Mouse (Mus musculus): ENCODE data around the gene Ttc23. TPM values are rescaled to one million over a fixed set of nuclear protein-coding genes. Genes with fewer than 3 reads are reported as not detected.

Ttc23 gene
- total and polyA plus RNA-seq, 3 experiments, result 0.89 to 2.5 (median 0.93) TPM

DNA sequence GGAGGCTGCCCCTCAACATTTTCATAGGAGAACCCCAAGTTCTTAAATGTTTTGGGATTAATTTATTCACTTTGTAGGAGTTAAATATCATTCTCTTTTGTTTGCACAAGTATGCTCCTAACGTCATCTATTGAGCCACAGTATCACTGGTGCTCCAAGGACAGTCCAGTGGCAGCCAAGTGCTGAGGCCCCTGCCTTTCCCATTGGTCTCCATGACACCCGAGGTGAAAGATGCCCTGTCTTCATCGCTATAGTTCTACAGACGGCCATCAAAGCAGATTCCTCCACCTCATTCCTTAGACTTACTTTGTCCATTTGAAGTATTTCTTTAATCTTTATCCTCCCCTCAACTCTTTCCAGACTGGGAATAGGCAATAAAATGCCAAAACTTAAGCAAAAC is 77.3 kb downstream of the Ttc23 start:
- H3K27me3 ChIP-seq (replicated peaks), result no peaks in the 10 kb centered on the region
- no peaks in the 10 kb centered on the region for H3K79me2 ChIP-seq (replicated peaks; ENCODE audit: control insufficient read depth, extremely low read depth, insufficient read depth, poor library complexity, severe bottlenecking)
- TF ChIP-seq POLR2AphosphoS2 (IDR thresholded peaks at IDR 0.05; ENCODE audit: low read depth, low read length), result no peak
- TF ChIP-seq BHLHE40 (IDR thresholded peaks at IDR 0.05; ENCODE audit: low read depth, low read length), result no peak
- TF ChIP-seq KAT2A (IDR thresholded peaks at IDR 0.05; ENCODE audit: insufficient replicate concordance, low read length), result no peak
- TF ChIP-seq ETS1 (conservative IDR thresholded peaks at IDR 0.05; ENCODE audit: low read depth, low read length), result no peak
- TF ChIP-seq JUN (IDR thresholded peaks at IDR 0.05; ENCODE audit: insufficient read depth, low read depth, low read length), result no peak
- no peak for TF ChIP-seq ZNF384 (IDR thresholded peaks at IDR 0.05; ENCODE audit: low read depth, low read length)
- no peak for TF ChIP-seq MAZ (IDR thresholded peaks at IDR 0.05; ENCODE audit: low read depth, low read length)
- TF ChIP-seq SIN3A (IDR thresholded peaks at IDR 0.05; ENCODE audit: low read length), result no peak
- no peak overlapping the region for H3K4me3 ChIP-seq (replicated peaks in 1 of 3; ENCODE audit: low read depth in 2 of 3, low read length in 2 of 3, poor library complexity in 1 of 3)
- in situ Hi-C loops (cut with MboI; ENCODE audit: low pct_ligation_motif_present, low pct_unique_long_range_greater_than_20kb, low sequenced_read_pairs), result no loop called here
- no peak for DNase-seq (ENCODE audit: extremely low read depth)
- H3K36me3 ChIP-seq (replicated peaks in 1 of 2; ENCODE audit: control insufficient read depth in 1 of 2, insufficient read depth in 1 of 2, low read length in 1 of 2), result no peaks in the 10 kb centered on the region
- H3K27ac ChIP-seq (ENCODE audit: insufficient read depth, low read depth), result no peak overlapping the region
- no peaks in the 10 kb centered on the region for H3K4me1 ChIP-seq (ENCODE audit: control insufficient read depth in 1 of 2, insufficient read depth in 2 of 2)
- H3K9me3 ChIP-seq (replicated peaks; ENCODE audit: low read length), result peaks cover 2% of the 10 kb centered on the region
- H3K4me2 ChIP-seq (ENCODE audit: insufficient read depth, low read depth, poor library complexity, severe bottlenecking), result no peak overlapping the region
- dilution Hi-C loops (cut with MboI; ENCODE audit: extremely low pct_ligation_motif_present, extremely low pct_unique_long_range_greater_than_20kb, low sequenced_read_pairs), result no loop called here
- no peak overlapping the region for H3K9ac ChIP-seq (ENCODE audit: insufficient read depth, low read depth)

DNA sequence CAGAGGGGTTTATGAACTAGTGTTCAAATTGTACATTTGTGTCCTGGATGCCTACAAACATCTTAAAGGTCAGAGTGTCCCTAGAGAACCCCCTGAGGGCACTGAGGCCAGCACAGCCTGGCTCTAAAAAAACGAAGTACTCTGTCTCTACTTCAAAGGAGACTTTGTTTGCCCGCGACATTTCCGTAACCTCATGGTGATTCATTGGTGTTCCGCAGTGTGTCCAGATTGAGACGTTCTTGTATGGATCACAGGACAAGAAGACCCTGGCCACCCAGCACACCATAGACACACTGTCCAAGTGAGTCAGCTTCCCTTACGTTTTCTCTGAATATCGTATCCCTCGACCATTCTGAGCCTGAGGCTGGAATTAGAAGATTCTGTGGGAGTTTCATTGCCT is 77.8 kb downstream of the Ttc23 start:
- Histone ChIP-seq H3K9ac (ENCODE audit: insufficient read depth, low read depth) (no peak overlapping the region), H3K27me3 (replicated peaks) (no peaks in the 10 kb centered on the region), H3K36me3 (replicated peaks in 1 of 2; ENCODE audit: control insufficient read depth in 1 of 2, insufficient read depth in 1 of 2, low read length in 1 of 2) (no peaks in the 10 kb centered on the region), H3K4me1 (ENCODE audit: control insufficient read depth in 1 of 2, insufficient read depth in 2 of 2) (no peaks in the 10 kb centered on the region), H3K4me3 (replicated peaks in 1 of 3; ENCODE audit: low read depth in 2 of 3, low read length in 2 of 3, poor library complexity in 1 of 3) (no peak overlapping the region), H3K9me3 (replicated peaks; ENCODE audit: low read length) (peaks cover 2% of the 10 kb centered on the region), H3K27ac (ENCODE audit: insufficient read depth, low read depth) (no peak overlapping the region), H3K4me2 (ENCODE audit: insufficient read depth, low read depth, poor library complexity, severe bottlenecking) (no peak overlapping the region), H3K79me2 (replicated peaks; ENCODE audit: control insufficient read depth, extremely low read depth, insufficient read depth, poor library complexity, severe bottlenecking) (no peaks in the 10 kb centered on the region)
- dilution Hi-C loops (cut with MboI; ENCODE audit: extremely low pct_ligation_motif_present, extremely low pct_unique_long_range_greater_than_20kb, low sequenced_read_pairs), result no loop called here
- in situ Hi-C loops (cut with MboI; ENCODE audit: low pct_ligation_motif_present, low pct_unique_long_range_greater_than_20kb, low sequenced_read_pairs), result no loop called here
- TF ChIP-seq TBP (conservative IDR thresholded peaks at IDR 0.05; ENCODE audit: low read depth, low read length) (no peak), IRF4 (IDR thresholded peaks at IDR 0.05; ENCODE audit: low read depth, low read length) (no peak), USF2 (conservative IDR thresholded peaks at IDR 0.05; ENCODE audit: low read depth, low read length) (no peak), MEF2A (IDR thresholded peaks at IDR 0.05; ENCODE audit: borderline replicate concordance, low read depth, low read length) (no peak), MYC (IDR thresholded peaks at IDR 0.05; ENCODE audit: low read depth, low read length) (no peak), MAX (IDR thresholded peaks at IDR 0.05; ENCODE audit: low read length) (no peak), HCFC1 (IDR thresholded peaks at IDR 0.05; ENCODE audit: low read depth, low read length) (no peak), ZNF384 (IDR thresholded peaks at IDR 0.05; ENCODE audit: low read depth, low read length) (no peak), JUND (conservative IDR thresholded peaks at IDR 0.05; ENCODE audit: low read depth, low read length) (no peak), ELF1 (IDR thresholded peaks at IDR 0.05; ENCODE audit: low read depth, low read length) (no peak), JUN (IDR thresholded peaks at IDR 0.05; ENCODE audit: insufficient read depth, low read depth, low read length) (no peak), SMC3 (IDR thresholded peaks at IDR 0.05; ENCODE audit: low read depth, low read length) (no peak), POLR2A (IDR thresholded peaks at IDR 0.05; ENCODE audit: low read depth, low read length) (no peak), MXI1 (IDR thresholded peaks at IDR 0.05; ENCODE audit: low read depth, low read length) (no peak)
- no peak for DNase-seq (ENCODE audit: extremely low read depth)

Measured in CH12.LX (cell line).